Mouse (Mus musculus): ENCODE data around the gene Traf7. TPM values are rescaled to one million over a fixed set of nuclear protein-coding genes. Genes with fewer than 3 reads are reported as not detected.

The Traf7 gene
- polyA plus RNA-seq, 1 experiment from 2014 or later, result 84.2 TPM

GRCm38 (mm10) chr17:24540375-24540774 is 12.6 kb upstream of the Traf7 start:
- WGBS, result 11% methylated on average over 3 of the region's 3 CpGs
- peak; percentile 42; the same call in 1 of the 2 replicates for ATAC-seq (ENCODE audit: insufficient read depth, low FRiP score, low read depth)
- H3K36me3 ChIP-seq, result no peaks in the 10 kb centered on the region
- H3K9me3 ChIP-seq, result no peaks in the 10 kb centered on the region
- H3K27ac ChIP-seq, result no peak overlapping the region
- H3K27me3 ChIP-seq (replicated peaks), result no peaks in the 10 kb centered on the region
- H3K4me3 ChIP-seq (replicated peaks), result no peak overlapping the region
- H3K9ac ChIP-seq, result no peak overlapping the region
- H3K4me2 ChIP-seq, result no peak overlapping the region
- no peaks in the 10 kb centered on the region for H3K4me1 ChIP-seq

GRCm38 (mm10) chr17:24538950-24539349 is 11.2 kb upstream of the Traf7 start:
- Histone ChIP-seq H3K4me3 (replicated peaks) (no peak overlapping the region), H3K27me3 (replicated peaks) (no peaks in the 10 kb centered on the region), H3K27ac (no peak overlapping the region), H3K4me1 (no peaks in the 10 kb centered on the region), H3K9ac (no peak overlapping the region), H3K9me3 (no peaks in the 10 kb centered on the region), H3K4me2 (no peak overlapping the region), H3K36me3 (no peaks in the 10 kb centered on the region)
- 72% methylated on average over 8 of the region's 8 CpGs for WGBS
- ATAC-seq (ENCODE audit: insufficient read depth, low FRiP score, low read depth), result no peak

GRCm38 (mm10) chr17:24537536-24537935 is 9.8 kb upstream of the Traf7 start:
- Histone ChIP-seq H3K36me3 (no peaks in the 10 kb centered on the region), H3K4me1 (peaks cover 11% of the 10 kb centered on the region), H3K9ac (no peak overlapping the region), H3K27me3 (replicated peaks) (no peaks in the 10 kb centered on the region), H3K9me3 (no peaks in the 10 kb centered on the region), H3K4me2 (no peak overlapping the region), H3K4me3 (replicated peaks) (no peak overlapping the region), H3K27ac (0 out of 2 replicates have a peak overlapping the region, but pooled peaks have one; percentile 28)
- ATAC-seq (ENCODE audit: insufficient read depth, low FRiP score, low read depth), result no peak
- WGBS, result 36% methylated on average over 3 of the region's 3 CpGs

GRCm38 (mm10) chr17:24535300-24535699 is 7.6 kb upstream of the Traf7 start:
- Histone ChIP-seq H3K36me3 (no peaks in the 10 kb centered on the region), H3K27ac (no peak overlapping the region), H3K27me3 (replicated peaks) (no peaks in the 10 kb centered on the region), H3K4me3 (replicated peaks) (no peak overlapping the region), H3K4me2 (no peak overlapping the region), H3K4me1 (peaks cover 22% of the 10 kb centered on the region), H3K9ac (no peak overlapping the region), H3K9me3 (no peaks in the 10 kb centered on the region)
- WGBS, result 38% methylated on average over 5 of the region's 5 CpGs
- no peak for ATAC-seq (ENCODE audit: insufficient read depth, low FRiP score, low read depth)

- Histone ChIP-seq H3K4me2 (peak within 1 kb of the TSS; percentile 84), H3K27me3 (replicated peaks) (no peaks in the 10 kb centered on the region), H3K9ac (peak within 1 kb of the TSS; percentile 20; the same call in 1 of the 2 replicates), H3K4me1 (peaks cover 33% of the 10 kb centered on the region), H3K4me3 (replicated peaks) (peak within 1 kb of the TSS; percentile 38), H3K27ac (peak within 1 kb of the TSS; percentile 52; the same call in 1 of the 2 replicates), H3K9me3 (no peaks in the 10 kb centered on the region), H3K36me3 (no peaks in the 10 kb centered on the region)
- ATAC-seq (ENCODE audit: insufficient read depth, low FRiP score, low read depth), result no peak
- 85% methylated on average over 8 of the region's 8 CpGs for WGBS
Measured at GRCm38 (mm10) chr17:24534160-24534718, 6.5 kb upstream of the Traf7 start, which contains the start of gene Rab26. Gene Rab26 (minus strand): TSS chr17:24534210.

GRCm38 (mm10) chr17:24533099-24533992 is 5.6 kb upstream of the Traf7 start:
- Histone ChIP-seq H3K27me3 (replicated peaks) (no peaks in the 10 kb centered on the region), H3K4me1 (peaks cover 37% of the 10 kb centered on the region), H3K4me2 (peak overlapping the region; percentile 84), H3K36me3 (no peaks in the 10 kb centered on the region), H3K27ac (peak overlapping the region; percentile 52; the same call in 1 of the 2 replicates), H3K4me3 (replicated peaks) (peak overlapping the region; percentile 38), H3K9ac (peak overlapping the region; percentile 20; the same call in 1 of the 2 replicates), H3K9me3 (no peaks in the 10 kb centered on the region)
- peak; percentile 81 for ATAC-seq (ENCODE audit: insufficient read depth, low FRiP score, low read depth)
- 10% methylated on average over 53 of the region's 53 CpGs for WGBS

- peaks cover 37% of the 10 kb centered on the region for H3K4me1 ChIP-seq
- H3K27ac ChIP-seq, result no peak overlapping the region
- no peaks in the 10 kb centered on the region for H3K9me3 ChIP-seq
- H3K4me3 ChIP-seq (replicated peaks), result no peak overlapping the region; the same call in 1 of the 2 replicates
- H3K9ac ChIP-seq, result no peak overlapping the region
- H3K27me3 ChIP-seq (replicated peaks), result no peaks in the 10 kb centered on the region
- no peak for ATAC-seq (ENCODE audit: insufficient read depth, low FRiP score, low read depth)
- 77% methylated on average over 7 of the region's 7 CpGs for WGBS
- H3K36me3 ChIP-seq, result no peaks in the 10 kb centered on the region
- peak overlapping the region; percentile 84 for H3K4me2 ChIP-seq
Measured at GRCm38 (mm10) chr17:24532045-24532444, 4.3 kb upstream of the Traf7 start.

GRCm38 (mm10) chr17:24531064-24531463 is 3.3 kb upstream of the Traf7 start:
- no peak overlapping the region for H3K4me2 ChIP-seq
- no peaks in the 10 kb centered on the region for H3K9me3 ChIP-seq
- H3K4me3 ChIP-seq (replicated peaks), result no peak overlapping the region
- no peaks in the 10 kb centered on the region for H3K36me3 ChIP-seq
- ATAC-seq (ENCODE audit: insufficient read depth, low FRiP score, low read depth), result no peak
- 50% methylated on average over 3 of the region's 3 CpGs for WGBS
- H3K9ac ChIP-seq, result no peak overlapping the region
- no peaks in the 10 kb centered on the region for H3K27me3 ChIP-seq (replicated peaks)
- 0 out of 2 replicates have a peak overlapping the region, but pooled peaks have one; percentile 14 for H3K27ac ChIP-seq
- peaks cover 44% of the 10 kb centered on the region for H3K4me1 ChIP-seq

- H3K4me3 ChIP-seq (replicated peaks), result peak overlapping the region; percentile 70
Measured at GRCm38 (mm10) chr17:24530361-24531050, 2.8 kb upstream of the Traf7 start.

GRCm38 (mm10) chr17:24529883-24530282 is 2.1 kb upstream of the Traf7 start:
- peaks cover 47% of the 10 kb centered on the region for H3K4me1 ChIP-seq
- no peak for ATAC-seq (ENCODE audit: insufficient read depth, low FRiP score, low read depth)
- H3K9ac ChIP-seq, result peak overlapping the region; percentile 37; the same call in 1 of the 2 replicates
- peak overlapping the region; percentile 64 for H3K27ac ChIP-seq
- no peaks in the 10 kb centered on the region for H3K36me3 ChIP-seq
- 31% methylated on average over 5 of the region's 5 CpGs for WGBS
- no peaks in the 10 kb centered on the region for H3K9me3 ChIP-seq
- H3K4me3 ChIP-seq (replicated peaks), result peak overlapping the region; percentile 70
- H3K27me3 ChIP-seq (replicated peaks), result no peaks in the 10 kb centered on the region
- H3K4me2 ChIP-seq, result peak overlapping the region; percentile 70

More at GRCm38 (mm10) chr17:24530361-24531050, 2.8 kb upstream of the Traf7 start:
- Histone ChIP-seq H3K27ac (peak overlapping the region; percentile 14; the same call in 1 of the 2 replicates), H3K4me2 (peak overlapping the region; percentile 70), H3K4me1 (peaks cover 47% of the 10 kb centered on the region), H3K36me3 (no peaks in the 10 kb centered on the region), H3K9me3 (no peaks in the 10 kb centered on the region), H3K27me3 (replicated peaks) (no peaks in the 10 kb centered on the region), H3K9ac (no peak overlapping the region)
- WGBS, result 37% methylated on average over 8 of the region's 8 CpGs
- ATAC-seq (ENCODE audit: insufficient read depth, low FRiP score, low read depth), result no peak

- peaks cover 47% of the 10 kb centered on the region for H3K4me1 ChIP-seq
Measured at GRCm38 (mm10) chr17:24529007-24529451, 1.3 kb upstream of the Traf7 start.

More at GRCm38 (mm10) chr17:24529007-24529451, 1.3 kb upstream of the Traf7 start:
- H3K27me3 ChIP-seq (replicated peaks), result no peaks in the 10 kb centered on the region
- peak overlapping the region; percentile 37 for H3K9ac ChIP-seq
- WGBS, result 0% methylated on average over 4 of the region's 4 CpGs
- no peaks in the 10 kb centered on the region for H3K36me3 ChIP-seq
- peak overlapping the region; percentile 70 for H3K4me2 ChIP-seq
- ATAC-seq (ENCODE audit: insufficient read depth, low FRiP score, low read depth), result no peak
- no peaks in the 10 kb centered on the region for H3K9me3 ChIP-seq
- H3K27ac ChIP-seq, result peak overlapping the region; percentile 64
- H3K4me3 ChIP-seq (replicated peaks), result peak overlapping the region; percentile 70
